Mouse (Mus musculus) stomach, embryonic 14.5 days (tissue): ENCODE measurements around the gene Rsph6a. TPM values are rescaled to one million over a fixed set of nuclear protein-coding genes. Genes with fewer than 3 reads are reported as not detected.

Experiments
- ATAC-seq: fragments of 200-750 bp; cut with Nextera tagmentation; 2 replicates; pipeline ENCODE4 v1.8.0; 2017; ENCODE audit warnings: low read depth, moderate TSS enrichment; ENCODE audit not compliant: insufficient number of reproducible peaks, insufficient read depth, low FRiP score
- H3K27ac ChIP-seq: fragments of 300-500 bp; sonication (generic); 2 replicates; pipeline ENCODE4 v1.5.1; 2014; ENCODE audit warnings: mild to moderate bottlenecking, low read length, moderate library complexity, mixed read lengths
- H3K27me3 ChIP-seq: fragments of 300-500 bp; sonication (generic); 2 replicates; pipeline ENCODE4 v1.6.1; 2014; ENCODE audit warnings: low read length, control low read depth, mixed read lengths; ENCODE audit not compliant: control insufficient read depth, insufficient read depth
- H3K36me3 ChIP-seq: fragments of 300-500 bp; sonication (generic); 2 replicates; pipeline ENCODE4 v1.6.1; 2014; ENCODE audit warnings: mild to moderate bottlenecking, control low read depth, low read length, moderate library complexity, mixed read lengths; ENCODE audit not compliant: control insufficient read depth, insufficient read depth
- H3K4me1 ChIP-seq: fragments of 300-500 bp; sonication (generic); 2 replicates; pipeline ENCODE4 v1.6.1; 2014; ENCODE audit warnings: low read length, control low read depth, mixed read lengths; ENCODE audit not compliant: control insufficient read depth, insufficient read depth
- H3K4me2 ChIP-seq: fragments of 300-500 bp; sonication (generic); replicated peaks from 2 replicates; pipeline ENCODE4 v1.6.1; 2014; ENCODE audit warnings: low read depth, low read length, control low read depth
- H3K4me3 ChIP-seq: fragments of 300-500 bp; sonication (generic); 2 replicates; pipeline ENCODE4 v1.5.1; 2014; ENCODE audit warnings: low read depth, low read length, control low read depth
- H3K9ac ChIP-seq: fragments of 300-500 bp; sonication (generic); replicated peaks from 2 replicates; pipeline ENCODE4 v1.6.1; 2014; ENCODE audit warnings: low read depth, mild to moderate bottlenecking, control low read depth, low read length, moderate library complexity, mixed read lengths
- H3K9me3 ChIP-seq: fragments of 300-500 bp; sonication (generic); 2 replicates; pipeline ENCODE4 v1.6.1; 2016; ENCODE audit warnings: low read depth, low read length, control low read depth; ENCODE audit not compliant: control insufficient read depth
- WGBS: fragments of 180-500 bp; shearing (Covaris S2); extraction: QIAGEN DNeasy Blood & Tissue Kit; methylation state at CpG from one replicate; pipeline ENCODE4 v1.1.7; 2014; 5-methylcytosine and 5-hydroxymethylcytosine counted together
- polyA plus RNA-seq: library from polyadenylated mRNA; unstranded; fragments of >200 nt; fragmentation: Nextera tagmentation; extraction: Ambion mirVana; gene quantifications from 2 replicates; pipeline ENCODE4 v1.2.1, GENCODE M21; 2014

Gene Rsph6a
- polyA plus RNA-seq, 1 experiment from 2014 or later, result not detected

GRCm38 (mm10) chr7:19051161-19051560 lies 3.3 kb upstream of the Rsph6a start:
- no peak for ATAC-seq
- Histone ChIP-seq H3K36me3 (peaks cover 54% of the 10 kb centered on the region), H3K27ac (no peak overlapping the region), H3K4me3 (no peak overlapping the region), H3K9ac (no peak overlapping the region), H3K4me1 (peaks cover 5% of the 10 kb centered on the region; the same call in 1 of the 2 replicates), H3K27me3 (no peaks in the 10 kb centered on the region), H3K4me2 (no peak overlapping the region), H3K9me3 (no peaks in the 10 kb centered on the region)
- WGBS, result 72% methylated on average over 4 of the region's 4 CpGs

- H3K9ac ChIP-seq, result no peak overlapping the region
- no peak overlapping the region for H3K4me2 ChIP-seq
- no peak for ATAC-seq
- H3K27me3 ChIP-seq, result no peaks in the 10 kb centered on the region
- peaks cover 42% of the 10 kb centered on the region for H3K36me3 ChIP-seq
- H3K4me3 ChIP-seq, result no peak overlapping the region
- WGBS, result 92% methylated on average over 15 of the region's 15 CpGs
- H3K27ac ChIP-seq, result no peak overlapping the region
- peaks cover 5% of the 10 kb centered on the region; the same call in 1 of the 2 replicates for H3K4me1 ChIP-seq
- no peaks in the 10 kb centered on the region for H3K9me3 ChIP-seq
Measured at GRCm38 (mm10) chr7:19052345-19053135, 1.9 kb upstream of the Rsph6a start.

- Histone ChIP-seq H3K4me3 (no peak overlapping the region), H3K36me3 (peaks cover 36% of the 10 kb centered on the region), H3K27me3 (no peaks in the 10 kb centered on the region), H3K9ac (no peak overlapping the region), H3K4me2 (no peak overlapping the region), H3K4me1 (peaks cover 5% of the 10 kb centered on the region; the same call in 1 of the 2 replicates), H3K9me3 (no peaks in the 10 kb centered on the region), H3K27ac (no peak overlapping the region)
- 84% methylated on average over 7 of the region's 7 CpGs for WGBS
- ATAC-seq, result no peak
Measured at GRCm38 (mm10) chr7:19053136-19053532, 1.4 kb upstream of the Rsph6a start.

GRCm38 (mm10) chr7:19054777-19055076 lies 237 bp downstream of the Rsph6a start:
- no peak overlapping the region for H3K4me3 ChIP-seq
- 77% methylated on average over 9 of the region's 9 CpGs for WGBS
- H3K27ac ChIP-seq, result no peak overlapping the region
- peaks cover 5% of the 10 kb centered on the region; the same call in 1 of the 2 replicates for H3K4me1 ChIP-seq
- H3K36me3 ChIP-seq, result peaks cover 21% of the 10 kb centered on the region
- no peaks in the 10 kb centered on the region for H3K27me3 ChIP-seq
- H3K9ac ChIP-seq, result no peak overlapping the region
- H3K4me2 ChIP-seq, result 0 out of 2 replicates have a peak overlapping the region, but pooled peaks have one; percentile 16
- no peaks in the 10 kb centered on the region for H3K9me3 ChIP-seq
- ATAC-seq, result no peak

GRCm38 (mm10) chr7:19055108-19055507 lies 618 bp downstream of the Rsph6a start:
- no peak overlapping the region for H3K4me2 ChIP-seq
- no peaks in the 10 kb centered on the region for H3K9me3 ChIP-seq
- no peak overlapping the region for H3K27ac ChIP-seq
- no peaks in the 10 kb centered on the region for H3K27me3 ChIP-seq
- no peak overlapping the region for H3K4me3 ChIP-seq
- WGBS, result 88% methylated on average over 8 of the region's 8 CpGs
- H3K9ac ChIP-seq, result no peak overlapping the region
- ATAC-seq, result no peak
- peaks cover 5% of the 10 kb centered on the region; the same call in 1 of the 2 replicates for H3K4me1 ChIP-seq
- H3K36me3 ChIP-seq, result peaks cover 17% of the 10 kb centered on the region

GRCm38 (mm10) chr7:19057405-19057804 lies 2.9 kb downstream of the Rsph6a start:
- no peak overlapping the region for H3K27ac ChIP-seq
- no peaks in the 10 kb centered on the region for H3K27me3 ChIP-seq
- no peaks in the 10 kb centered on the region for H3K9me3 ChIP-seq
- no peak overlapping the region for H3K9ac ChIP-seq
- H3K4me1 ChIP-seq, result peaks cover 5% of the 10 kb centered on the region; the same call in 1 of the 2 replicates
- ATAC-seq, result no peak
- WGBS, result 85% methylated on average over 10 of the region's 10 CpGs
- H3K4me3 ChIP-seq, result no peak overlapping the region
- H3K36me3 ChIP-seq, result no peaks in the 10 kb centered on the region
- H3K4me2 ChIP-seq, result no peak overlapping the region

GRCm38 (mm10) chr7:19065896-19066295 lies 11.4 kb downstream of the Rsph6a start:
- 55% methylated on average over 13 of the region's 13 CpGs for WGBS
- 0 out of 2 replicates have a peak overlapping the region, but pooled peaks have one; percentile 17 for H3K4me2 ChIP-seq
- no peaks in the 10 kb centered on the region for H3K36me3 ChIP-seq
- H3K27ac ChIP-seq, result no peak overlapping the region
- H3K4me3 ChIP-seq, result no peak overlapping the region; the same call in 1 of the 2 replicates
- H3K9me3 ChIP-seq, result no peaks in the 10 kb centered on the region
- H3K27me3 ChIP-seq, result peaks cover 20% of the 10 kb centered on the region; the same call in 1 of the 2 replicates
- no peak for ATAC-seq
- no peak overlapping the region for H3K9ac ChIP-seq
- H3K4me1 ChIP-seq, result no peaks in the 10 kb centered on the region

- Histone ChIP-seq H3K27ac (no peak overlapping the region), H3K4me3 (no peak overlapping the region), H3K36me3 (no peaks in the 10 kb centered on the region), H3K4me2 (no peak overlapping the region), H3K9ac (no peak overlapping the region), H3K4me1 (no peaks in the 10 kb centered on the region), H3K27me3 (peaks cover 20% of the 10 kb centered on the region; the same call in 1 of the 2 replicates), H3K9me3 (no peaks in the 10 kb centered on the region)
- WGBS, result 39% methylated on average over 14 of the region's 14 CpGs
- no peak for ATAC-seq
Measured at GRCm38 (mm10) chr7:19067063-19067462, 12.6 kb downstream of the Rsph6a start.
